Mouse (Mus musculus) fat pad, adult 2 months (tissue): ENCODE results near the gene Mettl18.

Experiments
- DNase-seq: peaks from one replicate; pipeline ENCODE4 v3.0.0-alpha.2; 2011; ENCODE audit warnings: low read depth, low spot score; ENCODE audit errors: extremely low read depth

Gene Mettl18

DNA sequence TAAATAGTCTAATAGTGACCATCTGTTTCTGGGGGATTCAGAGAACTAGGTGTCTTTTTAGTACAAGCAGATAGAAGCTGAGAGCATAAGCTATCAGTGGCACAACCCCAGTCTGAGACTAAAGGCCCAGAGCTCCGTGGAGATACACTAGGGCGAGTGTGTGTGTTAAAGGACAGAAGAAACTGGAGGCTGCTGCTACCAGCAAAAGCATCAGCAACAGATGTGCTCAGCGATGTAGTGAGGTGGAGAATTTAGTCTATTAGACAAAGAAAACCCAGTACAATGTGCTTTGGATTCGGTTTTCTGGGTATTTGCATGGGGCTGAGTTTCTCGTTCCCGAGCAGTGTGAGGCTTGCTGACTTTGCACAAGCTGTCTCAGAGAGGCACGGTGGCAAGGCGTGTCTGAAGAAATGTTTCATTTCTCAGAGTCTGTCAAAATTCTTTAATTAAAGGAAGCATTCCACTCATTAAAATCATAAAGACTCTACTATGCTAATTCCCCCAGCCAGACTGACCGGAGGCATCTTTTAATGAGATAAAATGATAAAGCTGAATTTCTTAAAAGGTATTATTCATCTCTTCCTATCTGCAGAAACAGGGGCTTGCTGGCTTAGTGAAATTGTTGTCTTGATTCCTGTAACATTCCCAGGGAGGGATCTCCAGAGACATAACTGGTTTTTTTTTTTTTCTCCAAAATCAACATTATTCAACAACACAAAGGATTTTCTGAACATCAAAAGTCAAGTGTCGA lies 45.9 kb downstream of the Mettl18 start:
- no peak for DNase-seq

DNA sequence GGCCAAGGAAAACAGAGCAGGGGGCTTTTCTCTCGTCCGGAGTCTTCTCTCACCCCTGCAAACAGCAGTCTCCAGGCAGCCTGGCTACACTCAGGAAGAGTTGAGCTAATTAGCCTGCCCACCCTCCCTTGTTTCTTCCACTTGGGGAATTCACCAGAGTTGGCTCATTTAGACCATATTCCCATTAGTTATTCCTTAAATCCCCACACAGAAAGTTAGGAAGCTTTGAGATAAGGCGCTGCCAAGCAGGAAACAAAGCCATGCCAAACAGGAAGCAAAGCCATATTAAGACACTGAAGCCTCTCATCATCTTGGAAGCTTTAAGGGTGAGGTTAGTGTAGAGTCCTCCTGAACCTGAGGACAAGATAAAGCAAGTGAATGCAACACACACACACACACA lies 48.9 kb downstream of the Mettl18 start:
- no peak for DNase-seq
